Mouse (Mus musculus): ENCODE measurements around the gene Gm17660. TPM values are rescaled to one million over a fixed set of nuclear protein-coding genes. Genes with fewer than 3 reads are reported as not detected.
A peak's percentile ranks its signal among the peaks of the same experiment; 100 is the strongest.

The Gm17660 gene
- polyA plus RNA-seq, 1 experiment from 2014 or later = not detected

DNA sequence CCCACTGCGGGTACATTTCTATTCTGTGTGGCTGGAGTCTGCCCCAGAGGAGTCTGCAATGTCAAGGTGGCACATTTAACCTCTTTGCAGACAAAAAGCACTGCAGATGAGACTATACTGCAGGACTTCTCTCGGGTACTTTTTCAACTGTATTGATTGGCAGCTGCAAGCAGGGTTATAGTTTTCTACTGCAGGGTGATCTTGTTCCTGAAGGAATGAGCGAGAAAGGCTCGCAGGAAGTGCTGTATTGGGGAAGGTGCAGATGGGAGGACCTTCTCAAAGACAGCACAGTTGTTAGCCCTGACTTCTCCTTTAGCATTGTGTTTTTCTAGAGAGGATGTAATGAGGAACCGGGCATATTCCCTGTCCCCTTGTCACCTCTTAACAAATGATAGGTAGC is 35.1 kb upstream of the Gm17660 start:
- DNase-seq = no peak
- Histone ChIP-seq H3K4me3 (ENCODE audit: low read depth, low read length) (no peak overlapping the region), H3K27ac (ENCODE audit: low read depth) (no peak overlapping the region), H3K9ac (replicated peaks) (no peak overlapping the region), H3K36me3 (replicated peaks; ENCODE audit: insufficient read depth, low read length) (no peaks in the 10 kb centered on the region), H3K27me3 (ENCODE audit: insufficient read depth, low read length) (no peaks in the 10 kb centered on the region), H3K4me2 (ENCODE audit: low read depth, low read length) (no peak overlapping the region), H3K9me3 (ENCODE audit: low read length) (no peaks in the 10 kb centered on the region), H3K4me1 (ENCODE audit: insufficient read depth) (no peaks in the 10 kb centered on the region)
- no peak for TF ChIP-seq CTCF (IDR thresholded peaks at IDR 0.05; ENCODE audit: low read depth)
- TF ChIP-seq EP300 (IDR thresholded peaks at IDR 0.05; ENCODE audit: low read depth) = no peak
- ATAC-seq = no peak
- 19% methylated on average over 5 of the region's 5 CpGs for WGBS (ENCODE audit: insufficient replicate concordance)

DNA sequence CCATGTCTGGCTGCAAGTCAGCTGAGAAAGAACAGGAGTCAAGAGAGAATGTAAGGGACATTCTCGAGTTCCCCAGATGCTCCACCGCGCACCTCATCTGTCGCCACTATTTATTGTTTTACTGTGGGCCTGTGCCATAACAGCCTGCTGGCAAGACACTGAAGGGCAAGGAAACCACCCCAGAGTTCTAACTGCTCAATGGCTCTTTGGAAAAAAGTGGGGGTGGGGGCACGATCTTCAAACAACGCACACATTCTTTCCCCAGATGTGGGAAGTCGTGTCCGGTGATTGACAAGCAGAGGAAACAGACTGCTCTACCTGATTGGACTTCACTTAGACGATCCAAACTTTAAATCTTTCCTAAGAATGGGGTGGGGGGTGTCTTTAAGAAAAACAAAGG is 34.6 kb upstream of the Gm17660 start:
- H3K4me3 ChIP-seq (ENCODE audit: low read depth, low read length) = no peak overlapping the region
- H3K4me1 ChIP-seq (ENCODE audit: insufficient read depth) = no peaks in the 10 kb centered on the region
- 17% methylated on average over 9 of the region's 9 CpGs for WGBS (ENCODE audit: insufficient replicate concordance)
- no peak overlapping the region for H3K27ac ChIP-seq (ENCODE audit: low read depth)
- TF ChIP-seq CTCF (IDR thresholded peaks at IDR 0.05; ENCODE audit: low read depth) (no peak), EP300 (IDR thresholded peaks at IDR 0.05; ENCODE audit: low read depth) (no peak)
- H3K27me3 ChIP-seq (ENCODE audit: insufficient read depth, low read length) = no peaks in the 10 kb centered on the region
- no peak overlapping the region for H3K9ac ChIP-seq (replicated peaks)
- no peak overlapping the region for H3K4me2 ChIP-seq (ENCODE audit: low read depth, low read length)
- DNase-seq (no peak), ATAC-seq (no peak)
- H3K36me3 ChIP-seq (replicated peaks; ENCODE audit: insufficient read depth, low read length) = no peaks in the 10 kb centered on the region
- H3K9me3 ChIP-seq (ENCODE audit: low read length) = no peaks in the 10 kb centered on the region

DNA sequence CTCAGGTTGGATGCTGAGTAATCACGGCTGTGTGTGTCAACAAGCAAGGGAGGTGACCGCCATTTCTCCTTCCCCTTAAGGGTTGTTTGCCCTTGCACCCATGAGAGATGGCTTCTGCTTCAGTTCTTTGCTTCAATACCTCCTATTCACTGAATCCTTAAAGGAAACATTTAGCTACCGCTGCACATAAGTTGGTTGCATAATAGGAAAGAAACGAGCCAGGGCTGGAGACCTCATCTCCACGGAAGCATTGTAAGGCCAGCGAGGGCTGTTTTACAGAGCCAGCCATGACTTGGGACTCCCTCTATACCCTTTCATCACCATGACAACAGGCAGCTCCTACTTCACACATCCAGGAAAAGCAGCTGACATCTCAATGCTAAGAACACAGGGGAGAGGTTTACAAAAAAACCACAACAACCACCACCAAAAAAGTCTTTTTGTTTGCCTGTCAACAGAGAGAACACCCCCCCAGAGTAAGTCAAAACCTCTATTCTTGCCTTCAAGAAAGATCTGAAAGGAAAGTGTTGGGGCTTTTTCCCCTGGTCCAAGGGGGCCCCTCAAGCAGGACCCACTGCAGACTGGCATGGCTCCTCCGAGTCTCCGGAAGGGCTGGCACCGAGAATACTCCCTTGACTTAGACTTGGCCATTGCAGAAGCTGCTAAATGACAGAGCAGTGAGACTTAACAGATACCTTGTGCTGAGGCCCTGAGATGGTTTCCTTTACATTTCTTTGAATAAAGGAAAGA is 32.9 kb upstream of the Gm17660 start:
- H3K4me2 ChIP-seq (ENCODE audit: low read depth, low read length) = no peak overlapping the region
- no peaks in the 10 kb centered on the region for H3K36me3 ChIP-seq (replicated peaks; ENCODE audit: insufficient read depth, low read length)
- ATAC-seq = no peak
- no peak overlapping the region for H3K4me3 ChIP-seq (ENCODE audit: low read depth, low read length)
- DNase-seq = no peak
- no peaks in the 10 kb centered on the region for H3K9me3 ChIP-seq (ENCODE audit: low read length)
- TF ChIP-seq EP300 (IDR thresholded peaks at IDR 0.05; ENCODE audit: low read depth) (no peak), CTCF (IDR thresholded peaks at IDR 0.05; ENCODE audit: low read depth) (no peak)
- no peaks in the 10 kb centered on the region for H3K27me3 ChIP-seq (ENCODE audit: insufficient read depth, low read length)
- no peak overlapping the region for H3K9ac ChIP-seq (replicated peaks)
- 43% methylated on average over 9 of the region's 9 CpGs for WGBS (ENCODE audit: insufficient replicate concordance)
- no peak overlapping the region for H3K27ac ChIP-seq (ENCODE audit: low read depth)
- H3K4me1 ChIP-seq (ENCODE audit: insufficient read depth) = no peaks in the 10 kb centered on the region

DNA sequence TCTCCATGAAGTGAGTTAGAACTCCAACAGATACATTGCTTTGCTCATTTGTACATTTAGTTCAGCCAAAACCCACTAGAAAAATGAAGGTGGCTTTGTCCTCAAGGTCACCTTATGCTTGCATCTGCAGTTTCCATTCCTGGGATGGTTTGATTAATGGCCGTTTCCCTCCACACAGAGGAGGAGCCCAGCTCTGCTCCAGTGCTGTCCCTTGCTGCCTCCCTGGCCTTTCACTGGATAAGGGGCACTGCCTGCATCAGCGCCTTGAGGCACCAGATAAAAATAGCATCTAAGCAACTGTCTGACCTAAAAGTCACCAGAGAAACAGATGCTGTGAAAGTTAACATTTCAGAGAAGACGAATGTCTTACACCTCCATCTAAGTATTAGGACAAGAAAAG is 32.1 kb upstream of the Gm17660 start:
- 54% methylated on average over 3 of the region's 3 CpGs for WGBS (ENCODE audit: insufficient replicate concordance)
- no peak for ATAC-seq

DNA sequence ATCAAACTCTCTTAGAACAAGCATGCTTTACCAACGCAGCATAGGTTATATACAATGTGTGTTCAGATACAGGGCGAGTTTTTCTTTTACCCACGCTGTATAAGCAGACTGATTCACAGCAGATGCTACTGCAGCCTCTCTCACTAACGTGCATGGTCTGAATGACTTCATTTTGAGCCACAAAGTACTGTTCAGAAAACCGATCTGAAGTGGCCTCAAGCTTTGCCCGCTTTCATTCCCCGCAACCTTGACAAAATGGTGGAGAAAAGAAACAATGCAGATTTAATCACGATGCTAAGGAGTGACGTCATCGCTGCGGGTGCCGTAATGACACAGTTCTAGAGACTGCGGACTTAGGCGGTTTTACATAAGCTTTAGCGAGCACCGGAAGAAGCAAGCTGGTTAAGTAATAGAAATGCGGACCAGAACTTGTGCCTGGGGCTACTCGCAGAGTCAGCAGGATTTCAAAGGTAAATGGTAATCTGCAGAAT is 31.5 kb upstream of the Gm17660 start:
- Histone ChIP-seq H3K4me2 (ENCODE audit: low read depth, low read length) (0 out of 2 replicates have a peak overlapping the region, but pooled peaks have one; percentile 26), H3K36me3 (replicated peaks; ENCODE audit: insufficient read depth, low read length) (no peaks in the 10 kb centered on the region), H3K4me3 (ENCODE audit: low read depth, low read length) (no peak overlapping the region), H3K4me1 (ENCODE audit: insufficient read depth) (no peaks in the 10 kb centered on the region), H3K27me3 (ENCODE audit: insufficient read depth, low read length) (no peaks in the 10 kb centered on the region), H3K27ac (ENCODE audit: low read depth) (no peak overlapping the region), H3K9ac (replicated peaks) (no peak overlapping the region), H3K9me3 (ENCODE audit: low read length) (no peaks in the 10 kb centered on the region)
- ATAC-seq (no peak), DNase-seq (no peak)
- WGBS (ENCODE audit: insufficient replicate concordance) = 28% methylated on average over 18 of the region's 18 CpGs
- TF ChIP-seq CTCF (IDR thresholded peaks at IDR 0.05; ENCODE audit: low read depth) (no peak), EP300 (IDR thresholded peaks at IDR 0.05; ENCODE audit: low read depth) (no peak)

More for the DNA sequence above, 32.1 kb upstream of the Gm17660 start:
- Histone ChIP-seq H3K27ac (ENCODE audit: low read depth) (no peak overlapping the region), H3K36me3 (replicated peaks; ENCODE audit: insufficient read depth, low read length) (no peaks in the 10 kb centered on the region), H3K4me3 (ENCODE audit: low read depth, low read length) (no peak overlapping the region), H3K4me2 (ENCODE audit: low read depth, low read length) (no peak overlapping the region), H3K4me1 (ENCODE audit: insufficient read depth) (no peaks in the 10 kb centered on the region), H3K27me3 (ENCODE audit: insufficient read depth, low read length) (no peaks in the 10 kb centered on the region), H3K9ac (replicated peaks) (no peak overlapping the region), H3K9me3 (ENCODE audit: low read length) (no peaks in the 10 kb centered on the region)
- DNase-seq = no peak
- TF ChIP-seq CTCF (IDR thresholded peaks at IDR 0.05; ENCODE audit: low read depth) (no peak), EP300 (IDR thresholded peaks at IDR 0.05; ENCODE audit: low read depth) (no peak)

DNA sequence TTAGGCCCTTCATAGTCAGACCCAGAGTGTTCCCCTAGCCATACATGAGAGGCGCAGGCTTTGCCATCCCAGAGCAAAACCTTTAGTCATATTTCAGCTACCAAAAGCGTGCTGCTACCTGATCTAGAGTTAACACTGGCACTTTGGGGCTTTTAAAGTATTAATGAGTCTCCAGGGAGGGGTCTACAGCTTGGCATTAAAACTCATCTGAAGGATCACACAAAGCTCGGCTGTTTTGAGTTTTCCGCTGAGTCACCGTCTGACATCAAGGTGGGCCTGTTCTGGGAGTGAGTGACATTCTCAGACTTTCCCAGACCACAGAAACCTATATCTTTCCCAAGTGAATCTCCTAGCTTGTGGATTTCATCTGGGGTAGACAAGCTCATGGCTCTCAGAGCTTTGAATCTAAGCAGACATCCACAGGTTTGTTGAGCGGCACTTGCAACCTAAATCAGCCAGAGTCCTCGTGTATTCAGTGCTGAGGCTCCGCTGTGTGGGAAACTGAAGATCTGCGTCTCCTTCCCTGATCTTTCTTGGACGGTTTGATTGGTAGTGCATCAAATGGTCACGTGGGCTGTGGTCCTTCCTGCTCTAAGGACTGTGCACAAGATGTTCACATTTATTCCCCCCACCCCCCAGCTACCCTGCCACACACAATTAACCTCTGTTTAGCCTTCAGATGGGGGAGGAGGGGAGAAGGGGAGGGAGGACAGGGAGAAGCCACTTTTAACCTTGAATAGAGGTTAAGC is 30.9 kb upstream of the Gm17660 start:
- Histone ChIP-seq H3K9ac (replicated peaks) (no peak overlapping the region), H3K27me3 (ENCODE audit: insufficient read depth, low read length) (no peaks in the 10 kb centered on the region), H3K4me2 (ENCODE audit: low read depth, low read length) (no peak overlapping the region), H3K4me3 (ENCODE audit: low read depth, low read length) (no peak overlapping the region), H3K9me3 (ENCODE audit: low read length) (no peaks in the 10 kb centered on the region), H3K27ac (ENCODE audit: low read depth) (no peak overlapping the region), H3K4me1 (ENCODE audit: insufficient read depth) (no peaks in the 10 kb centered on the region), H3K36me3 (replicated peaks; ENCODE audit: insufficient read depth, low read length) (no peaks in the 10 kb centered on the region)
- TF ChIP-seq EP300 (IDR thresholded peaks at IDR 0.05; ENCODE audit: low read depth) = no peak
- no peak for TF ChIP-seq CTCF (IDR thresholded peaks at IDR 0.05; ENCODE audit: low read depth)
- ATAC-seq (no peak), DNase-seq (no peak)
- WGBS (ENCODE audit: insufficient replicate concordance) = 70% methylated on average over 11 of the region's 11 CpGs
